Mouse (Mus musculus) embryonic facial prominence, embryonic 11.5 days (tissue): ENCODE results near the gene Slc9a9. TPM values are rescaled to one million over a fixed set of nuclear protein-coding genes. Genes with fewer than 3 reads are reported as not detected.

Source experiments
- ATAC-seq: fragments of 200-750 bp; cut with Nextera tagmentation; replicated peaks from 2 replicates; pipeline ENCODE4 v1.8.0; 2017; ENCODE audit warnings: low read depth; ENCODE audit not compliant: insufficient number of reproducible peaks, low FRiP score, low TSS enrichment
- DNase-seq: peaks from one replicate; pipeline ENCODE4 v3.0.0-alpha.2; 2015; ENCODE audit warnings: low spot score
- H3K27ac ChIP-seq: fragments of 300-500 bp; sonication (generic); replicated peaks from 2 replicates; pipeline ENCODE4 v1.5.1; 2014; ENCODE audit warnings: mild to moderate bottlenecking, low read depth, low read length, control low read depth
- H3K27me3 ChIP-seq: fragments of 300-500 bp; sonication (generic); 2 replicates; pipeline ENCODE4 v1.6.1; 2014; ENCODE audit warnings: mild to moderate bottlenecking, low read length, moderate library complexity, mixed read lengths; ENCODE audit not compliant: control insufficient read depth, insufficient read depth
- H3K36me3 ChIP-seq: fragments of 300-500 bp; sonication (generic); replicated peaks from 2 replicates; pipeline ENCODE4 v1.6.1; 2014; ENCODE audit warnings: low read depth, mild to moderate bottlenecking, low read length, moderate library complexity, mixed read lengths; ENCODE audit not compliant: control insufficient read depth, insufficient read depth
- H3K4me1 ChIP-seq: fragments of 300-500 bp; sonication (generic); 2 replicates; pipeline ENCODE4 v1.6.1; 2014; ENCODE audit warnings: low read length, mixed read lengths; ENCODE audit not compliant: control insufficient read depth, insufficient read depth
- H3K4me2 ChIP-seq: fragments of 300-500 bp; sonication (generic); 2 replicates; pipeline ENCODE4 v1.6.1; 2014; ENCODE audit warnings: low read depth, mild to moderate bottlenecking, control low read depth, low read length, moderate library complexity
- H3K4me3 ChIP-seq: fragments of 300-500 bp; sonication (generic); 2 replicates; pipeline ENCODE4 v1.5.1; 2014; ENCODE audit warnings: low read depth, low read length, control low read depth
- H3K9ac ChIP-seq: fragments of 300-500 bp; sonication (generic); replicated peaks from 2 replicates; pipeline ENCODE4 v1.6.1; 2014; ENCODE audit warnings: mild to moderate bottlenecking, control low read depth, low read length
- H3K9me3 ChIP-seq: fragments of 300-500 bp; sonication (generic); replicated peaks from 2 replicates; pipeline ENCODE4 v1.6.1; 2016; ENCODE audit warnings: mild to moderate bottlenecking, low read length, inconsistent platforms, mixed read lengths; ENCODE audit not compliant: control insufficient read depth
- WGBS: fragments of 180-500 bp; shearing (Covaris S2); extraction: QIAGEN DNeasy Blood & Tissue Kit; methylation state at CpG from one replicate; pipeline ENCODE4 v1.1.7; 2014; 5-methylcytosine and 5-hydroxymethylcytosine counted together
- polyA plus RNA-seq: library from polyadenylated mRNA; unstranded; fragments of >200 nt; fragmentation: Nextera tagmentation; extraction: Ambion mirVana; gene quantifications from 2 replicates; pipeline ENCODE4 v1.2.1, GENCODE M21; 2014

Gene Slc9a9
- polyA plus RNA-seq, 1 experiment from 2014 or later = 4.7 TPM

DNA sequence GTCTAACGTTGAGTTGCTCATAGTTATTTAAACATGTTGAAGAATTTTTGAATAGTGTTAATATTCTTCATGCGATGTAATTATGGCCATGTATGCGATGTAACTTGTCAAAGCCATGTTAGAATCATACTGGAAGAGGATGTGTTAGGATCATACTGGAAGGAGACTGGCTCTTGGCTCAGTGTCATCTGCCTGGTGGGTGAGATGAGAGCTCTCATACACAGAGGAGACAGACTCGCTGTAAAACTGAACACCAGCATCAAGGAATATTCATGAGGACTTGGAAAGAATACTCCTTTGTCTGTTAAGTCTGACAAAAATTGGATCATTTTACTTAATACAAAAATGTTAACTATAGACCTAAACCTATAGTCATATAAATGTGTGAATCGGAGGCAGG, 55.4 kb downstream of the Slc9a9 start:
- H3K9ac ChIP-seq = no peak overlapping the region

DNA sequence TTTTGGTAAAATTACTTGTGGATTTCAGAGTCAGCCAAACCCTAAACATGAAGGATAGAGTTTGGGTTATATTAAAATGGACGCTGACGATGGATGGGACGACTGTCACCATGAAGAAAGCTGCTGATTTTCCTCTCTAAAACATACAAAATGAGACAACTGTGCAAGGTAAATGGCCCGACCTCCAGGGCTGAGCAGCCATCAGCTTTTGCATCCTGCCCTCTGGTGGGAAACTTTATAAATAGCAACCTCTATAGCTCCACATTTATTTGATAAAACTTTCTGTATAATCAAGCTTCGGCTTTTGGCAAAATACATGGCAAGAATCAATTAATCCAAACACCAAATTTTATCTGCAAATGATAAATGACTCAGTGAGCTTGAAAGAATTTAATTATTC, 57.7 kb downstream of the Slc9a9 start:
- ATAC-seq (no peak), DNase-seq (peak; percentile 63)
- H3K27ac ChIP-seq = no peak overlapping the region
- 41% methylated on average over 5 of the region's 5 CpGs for WGBS
- H3K4me3 ChIP-seq = no peak overlapping the region
- no peaks in the 10 kb centered on the region for H3K9me3 ChIP-seq
- no peak overlapping the region for H3K9ac ChIP-seq
- H3K4me2 ChIP-seq = no peak overlapping the region
- H3K36me3 ChIP-seq = no peaks in the 10 kb centered on the region
- no peaks in the 10 kb centered on the region for H3K27me3 ChIP-seq
- H3K4me1 ChIP-seq = no peaks in the 10 kb centered on the region

More for the DNA sequence above, 55.4 kb downstream of the Slc9a9 start:
- no peaks in the 10 kb centered on the region for H3K4me1 ChIP-seq
- H3K27ac ChIP-seq = no peak overlapping the region
- H3K9me3 ChIP-seq = no peaks in the 10 kb centered on the region
- no peaks in the 10 kb centered on the region for H3K36me3 ChIP-seq
- H3K4me2 ChIP-seq = no peak overlapping the region
- no peaks in the 10 kb centered on the region for H3K27me3 ChIP-seq
- H3K4me3 ChIP-seq = no peak overlapping the region
- ATAC-seq (no peak), DNase-seq (no peak)
- 89% methylated on average over 5 of the region's 5 CpGs for WGBS

DNA sequence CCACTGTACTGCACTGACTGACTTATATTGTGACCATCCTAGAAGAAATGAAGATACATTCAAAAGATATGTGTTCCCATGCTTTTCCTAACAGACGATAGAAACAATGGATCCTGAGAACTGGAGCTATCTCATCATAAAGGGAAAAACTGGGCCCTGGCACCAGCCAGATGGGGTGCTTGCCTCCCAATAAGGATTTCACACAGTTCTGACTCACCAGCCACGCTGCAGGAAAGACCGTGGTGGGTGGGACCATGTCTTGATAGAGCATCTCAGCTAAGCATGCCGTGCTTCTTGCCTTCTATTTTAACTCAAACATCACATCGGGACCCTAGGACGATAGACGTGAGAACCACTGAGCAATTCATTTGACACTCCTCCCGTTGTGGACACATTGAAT, 60.7 kb downstream of the Slc9a9 start:
- WGBS = 91% methylated on average over 8 of the region's 8 CpGs
- Histone ChIP-seq H3K9me3 (no peaks in the 10 kb centered on the region), H3K4me3 (no peak overlapping the region), H3K4me2 (no peak overlapping the region), H3K27me3 (no peaks in the 10 kb centered on the region), H3K9ac (no peak overlapping the region), H3K36me3 (no peaks in the 10 kb centered on the region), H3K4me1 (no peaks in the 10 kb centered on the region), H3K27ac (no peak overlapping the region)
- no peak for DNase-seq
- no peak for ATAC-seq

DNA sequence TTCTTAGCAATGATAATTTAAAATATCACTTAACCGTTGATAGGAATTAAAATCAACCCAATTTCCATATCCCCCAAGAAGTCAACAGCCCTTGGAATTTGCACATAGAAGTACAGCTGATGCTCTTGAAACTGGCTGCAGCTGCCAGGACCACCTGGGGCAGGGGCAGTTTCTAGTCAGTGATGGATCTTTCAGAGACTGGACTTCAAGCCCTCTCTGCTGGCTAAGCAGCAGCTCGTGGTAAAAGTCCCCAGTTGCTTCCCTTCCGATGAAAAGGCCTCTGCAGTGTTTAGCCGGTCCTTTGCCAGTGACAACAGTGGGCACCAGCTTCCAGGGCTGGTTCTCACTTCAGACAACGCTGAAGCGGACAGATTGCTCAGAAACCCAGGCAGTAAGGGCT, 62.4 kb downstream of the Slc9a9 start:
- DNase-seq = no peak
- Histone ChIP-seq H3K4me1 (no peaks in the 10 kb centered on the region), H3K9ac (no peak overlapping the region), H3K27ac (no peak overlapping the region), H3K27me3 (no peaks in the 10 kb centered on the region), H3K4me3 (no peak overlapping the region), H3K4me2 (no peak overlapping the region), H3K9me3 (no peaks in the 10 kb centered on the region), H3K36me3 (no peaks in the 10 kb centered on the region)
- WGBS = 83% methylated on average over 6 of the region's 6 CpGs
- ATAC-seq = no peak

DNA sequence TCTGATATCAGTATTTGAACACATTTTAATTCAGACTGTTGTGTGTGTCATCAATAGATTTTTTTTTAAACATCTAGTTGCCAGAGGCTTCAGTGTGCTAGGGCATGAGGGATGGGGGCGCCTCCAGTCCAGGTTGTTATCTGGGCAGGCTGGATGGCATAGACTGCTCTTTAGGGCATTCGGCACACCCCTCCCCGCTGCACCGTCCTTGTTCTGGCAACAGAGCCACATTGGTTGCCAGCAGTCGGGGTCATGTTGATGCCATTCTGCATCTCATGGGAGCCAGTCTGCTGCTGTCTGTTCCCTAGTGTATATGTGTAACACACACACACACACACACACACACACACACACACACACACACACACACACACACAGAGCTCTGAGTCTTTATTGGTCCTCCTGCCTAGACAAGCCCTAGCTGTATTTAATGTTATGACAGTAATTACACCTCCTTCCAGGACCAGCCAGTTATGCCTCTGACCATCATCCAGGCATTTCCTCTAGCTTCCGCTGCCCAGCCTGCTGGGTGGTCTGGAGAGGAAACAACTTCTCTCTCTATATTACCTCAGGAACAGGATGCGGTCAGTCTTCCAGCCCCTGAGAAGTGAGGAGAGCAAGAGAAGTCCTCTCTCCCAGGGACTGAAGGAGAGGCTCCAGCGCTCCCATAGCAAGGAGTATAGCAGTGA, 63.0 kb downstream of the Slc9a9 start:
- no peak overlapping the region for H3K27ac ChIP-seq
- H3K9me3 ChIP-seq = no peaks in the 10 kb centered on the region
- 59% methylated on average over 8 of the region's 8 CpGs for WGBS
- H3K9ac ChIP-seq = no peak overlapping the region
- DNase-seq (no peak), ATAC-seq (0 out of 2 replicates have a peak, but pooled peaks have one; percentile 31)
- no peak overlapping the region for H3K4me3 ChIP-seq
- no peaks in the 10 kb centered on the region for H3K27me3 ChIP-seq
- no peaks in the 10 kb centered on the region for H3K36me3 ChIP-seq
- H3K4me1 ChIP-seq = no peaks in the 10 kb centered on the region
- H3K4me2 ChIP-seq = no peak overlapping the region

DNA sequence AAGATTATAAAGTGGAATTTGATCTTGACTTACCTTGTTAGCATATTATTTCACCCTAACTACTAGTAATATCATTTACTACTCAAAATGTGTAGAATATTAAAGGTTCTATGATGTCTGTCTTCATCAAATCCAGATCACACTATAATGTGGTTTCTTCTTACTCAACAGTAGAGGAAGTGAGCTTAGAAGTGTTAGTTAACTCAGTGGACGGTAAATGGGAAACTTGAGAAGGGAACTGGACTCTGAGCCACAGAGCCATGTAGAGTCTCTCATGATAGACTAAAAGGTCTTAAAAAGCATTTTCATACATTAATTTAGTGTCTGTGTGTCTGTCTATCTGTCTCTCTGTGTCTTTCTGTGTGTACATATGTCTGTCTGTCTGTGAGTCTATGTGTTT, 64.6 kb downstream of the Slc9a9 start:
- H3K4me1 ChIP-seq = no peaks in the 10 kb centered on the region
- no peak for DNase-seq
- H3K4me2 ChIP-seq = no peak overlapping the region
- no peak overlapping the region for H3K27ac ChIP-seq
- no peak overlapping the region for H3K4me3 ChIP-seq
- H3K9me3 ChIP-seq = no peaks in the 10 kb centered on the region
- H3K36me3 ChIP-seq = no peaks in the 10 kb centered on the region
- no peak for ATAC-seq
- 51% methylated on average over 1 of the region's 1 CpGs for WGBS
- H3K9ac ChIP-seq = no peak overlapping the region
- H3K27me3 ChIP-seq = no peaks in the 10 kb centered on the region

DNA sequence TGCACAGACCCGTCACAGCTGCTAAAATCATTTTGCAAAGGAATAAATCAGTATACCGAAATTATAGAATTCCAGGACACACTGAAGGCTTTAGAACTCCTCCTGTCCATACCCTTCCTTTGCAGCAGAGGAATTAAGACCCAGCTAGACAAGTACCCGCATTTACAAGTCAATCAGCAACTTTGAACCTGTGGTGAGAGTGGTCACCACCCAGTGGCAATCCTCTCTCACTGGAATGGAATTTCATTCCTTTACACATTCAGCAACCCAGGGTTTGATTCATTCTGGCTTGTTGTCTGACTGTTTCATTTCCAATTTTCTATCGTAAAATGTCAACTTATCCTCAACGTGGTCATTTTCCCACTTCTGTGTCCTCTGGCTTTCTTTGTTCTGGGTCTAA, 67.5 kb downstream of the Slc9a9 start:
- H3K27me3 ChIP-seq = no peaks in the 10 kb centered on the region
- WGBS = 68% methylated on average over 5 of the region's 5 CpGs
- H3K4me2 ChIP-seq = no peak overlapping the region
- no peaks in the 10 kb centered on the region for H3K9me3 ChIP-seq
- no peak for ATAC-seq
- no peaks in the 10 kb centered on the region for H3K4me1 ChIP-seq
- DNase-seq = no peak
- H3K9ac ChIP-seq = no peak overlapping the region
- H3K4me3 ChIP-seq = no peak overlapping the region
- H3K27ac ChIP-seq = no peak overlapping the region
- no peaks in the 10 kb centered on the region for H3K36me3 ChIP-seq

DNA sequence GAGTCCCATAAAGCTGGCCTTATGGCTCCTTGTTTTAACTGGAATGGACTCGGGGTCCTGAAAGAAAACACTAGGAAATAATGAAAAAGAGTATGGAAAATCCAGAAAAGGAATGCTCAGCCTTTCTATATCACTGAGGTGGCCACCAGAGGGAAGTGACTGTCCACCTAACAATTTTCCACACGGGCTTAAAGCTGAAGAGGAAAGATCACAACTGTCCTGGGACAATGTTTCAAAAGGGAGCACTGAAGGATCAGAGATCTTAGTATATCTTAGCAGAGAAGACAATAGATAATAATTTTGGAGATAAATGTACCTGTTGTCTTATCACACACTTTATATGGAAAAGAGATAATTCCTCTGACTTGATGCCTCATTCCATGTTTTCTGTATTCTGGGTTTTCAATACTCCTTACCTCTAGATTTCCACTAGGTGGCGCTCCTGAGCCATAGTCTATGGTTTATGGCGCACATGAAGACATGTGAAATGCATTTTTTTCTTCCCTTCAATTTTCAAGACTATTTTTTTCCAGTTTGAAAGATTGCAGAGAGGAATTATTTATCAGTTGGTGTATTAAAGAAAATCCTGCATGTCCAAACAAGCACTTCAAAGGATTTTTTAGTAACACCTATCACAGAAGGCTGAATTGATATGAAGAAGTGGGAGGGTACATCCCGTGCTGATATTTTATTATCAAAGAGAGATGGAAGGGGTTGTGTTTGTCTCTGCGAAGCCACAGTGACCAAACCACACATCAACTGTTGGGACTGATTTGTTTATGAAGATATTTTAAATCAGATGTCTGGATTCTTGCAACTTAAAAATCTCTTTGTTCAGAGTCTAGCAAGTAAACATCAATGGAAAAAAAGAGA, 69.1 kb downstream of the Slc9a9 start:
- Histone ChIP-seq H3K4me3 (no peak overlapping the region), H3K9me3 (no peaks in the 10 kb centered on the region), H3K36me3 (no peaks in the 10 kb centered on the region), H3K4me1 (no peaks in the 10 kb centered on the region), H3K27ac (no peak overlapping the region), H3K4me2 (no peak overlapping the region), H3K9ac (no peak overlapping the region), H3K27me3 (no peaks in the 10 kb centered on the region)
- DNase-seq (peak; percentile 84), ATAC-seq (no peak)
- 53% methylated on average over 6 of the region's 6 CpGs for WGBS
